In the genomic region with DNA sequence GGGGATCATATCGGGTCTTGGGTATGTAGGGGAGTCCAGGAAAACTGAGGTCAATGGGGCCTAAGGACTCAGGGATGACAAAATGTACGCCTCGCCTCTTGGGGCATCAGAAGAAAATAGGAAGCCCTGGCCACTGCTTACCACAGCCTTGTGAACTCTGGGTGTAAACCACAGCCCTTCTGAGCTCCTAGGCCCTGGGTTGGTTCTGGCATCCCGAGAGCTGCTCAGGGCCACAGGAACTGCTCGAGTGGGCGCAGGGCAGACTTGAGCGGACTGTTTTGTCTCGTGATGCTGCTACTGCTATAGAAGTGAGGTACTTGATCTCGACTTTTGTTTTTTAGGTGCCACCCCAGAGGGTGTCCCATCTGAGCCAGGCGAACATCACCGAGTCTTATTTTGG, we compare ENCODE assay signal across 23 mouse cellular contexts. TPM values are rescaled to one million over a fixed set of nuclear protein-coding genes. Genes with fewer than 3 reads are reported as not detected.
DNase-seq lines count a peak whose midpoint lies in the region; ATAC-seq and TF ChIP-seq lines count a peak whose summit lies in the region.
"Had no signal": no experiment of that assay in that cellular context is flagged by ENCODE, and none has a peak within 500 bp of the region (broad histone marks: within the 10 kb centered on the region; RNA-seq: fewer than 3 reads in every experiment).

No protein-coding gene starts in this region.

- H3K9ac ChIP-seq in liver, embryonic 12.5 days, result no peak overlapping the region
- H3K9ac ChIP-seq in liver, embryonic 11.5 days (ENCODE audit: low read depth, low read length), result no peak overlapping the region
- H3K9ac ChIP-seq in MEL (ENCODE audit: control insufficient read depth, low read depth, low read length, poor library complexity, severe bottlenecking), result no peak overlapping the region
- no peak overlapping the region for H3K9ac ChIP-seq in lung, postnatal 0 days (replicated peaks; ENCODE audit: low read depth)
- H3K9ac ChIP-seq: embryonic facial prominence, embryonic 13.5 days; forebrain, embryonic 13.5 days; forebrain, postnatal 0 days; heart, embryonic 15.5 days; hindbrain, embryonic 13.5 days had no signal

- TF ChIP-seq EP300 in MEL (IDR thresholded peaks at IDR 0.05; ENCODE audit: low read depth in 1 of 2, low read length in 2 of 2), result no peak
- TF ChIP-seq EP300 in lung, postnatal 0 days (IDR thresholded peaks at IDR 0.05), result no peak

- no peaks in the 10 kb centered on the region for H3K27me3 ChIP-seq in liver, embryonic 12.5 days (replicated peaks)
- no peaks in the 10 kb centered on the region for H3K27me3 ChIP-seq in liver, embryonic 11.5 days (replicated peaks; ENCODE audit: control insufficient read depth, insufficient read depth, low read length)
- no peaks in the 10 kb centered on the region for H3K27me3 ChIP-seq in MEL (ENCODE audit: control insufficient read depth in 1 of 2, insufficient read depth in 2 of 2, low read length in 2 of 2)
- no peaks in the 10 kb centered on the region for H3K27me3 ChIP-seq in lung, postnatal 0 days (replicated peaks; ENCODE audit: insufficient read depth, low read length)
- H3K27me3 ChIP-seq: embryonic facial prominence, embryonic 13.5 days; forebrain, embryonic 13.5 days; heart, embryonic 15.5 days; hindbrain, embryonic 13.5 days had no signal

- TF ChIP-seq POLR2A in MEL (IDR thresholded peaks at IDR 0.05; ENCODE audit: control insufficient read depth in 1 of 2, insufficient read depth in 1 of 2, low read depth in 1 of 2, low read length in 2 of 2, poor library complexity in 1 of 2), result no peak
- TF ChIP-seq POLR2A in cortical plate, adult 2 months (IDR thresholded peaks at IDR 0.05; ENCODE audit: extremely low read depth, insufficient read depth, low read length), result no peak

- H3K79me2 ChIP-seq in MEL (ENCODE audit: control insufficient read depth, insufficient read depth, low read length, poor library complexity), result no peaks in the 10 kb centered on the region

- peaks cover 10% of the 10 kb centered on the region for H3K4me1 ChIP-seq in liver, embryonic 12.5 days
- 0 out of 2 replicates have a peak, but pooled peaks cover 3% of the 10 kb centered on the region for H3K4me1 ChIP-seq in liver, embryonic 11.5 days (replicated peaks; ENCODE audit: control insufficient read depth, insufficient read depth, low read length)
- peaks cover 4 to 29% of the 10 kb centered on the region in 2 experiments; a peak in 3 of 4 replicates for H3K4me1 ChIP-seq in MEL (ENCODE audit: control insufficient read depth in 1 of 2, insufficient read depth in 2 of 2, low read length in 2 of 2)
- H3K4me1 ChIP-seq in cortical plate, adult 2 months (ENCODE audit: control insufficient read depth, insufficient read depth, low read length), result peaks cover 14% of the 10 kb centered on the region
- H3K4me1 ChIP-seq in lung, postnatal 0 days (ENCODE audit: insufficient read depth, low read depth, low read length), result peaks cover 11% of the 10 kb centered on the region; the same call in 1 of the 2 replicates

- TF ChIP-seq CTCF in MEL (IDR thresholded peaks at IDR 0.05 in 2 of 3, conservative IDR thresholded peaks at IDR 0.05 in 1 of 3; ENCODE audit: control insufficient read depth in 1 of 3, insufficient read depth in 1 of 3, low read depth in 2 of 3, low read length in 3 of 3, poor library complexity in 1 of 3, severe bottlenecking in 1 of 3), result no peak
- TF ChIP-seq CTCF in cortical plate, adult 2 months (IDR thresholded peaks at IDR 0.05; ENCODE audit: extremely low read depth, insufficient read depth, low read length), result no peak
- no peak for TF ChIP-seq CTCF in lung, postnatal 0 days (IDR thresholded peaks at IDR 0.05)

- 73% methylated on average over 11 of the region's 11 CpGs for WGBS in liver, embryonic 12.5 days (ENCODE audit: insufficient replicate concordance)
- 79% methylated on average over 11 of the region's 11 CpGs for WGBS in liver, embryonic 11.5 days
- WGBS in lung, postnatal 0 days, result 90% methylated on average over 11 of the region's 11 CpGs

- no peak overlapping the region for H3K4me3 ChIP-seq in liver, embryonic 12.5 days
- no peak overlapping the region for H3K4me3 ChIP-seq in liver, embryonic 11.5 days (ENCODE audit: low read depth, low read length)
- peak overlapping the region in 1 of 2 experiments; percentile 73; a peak in 1 of 4 replicates for H3K4me3 ChIP-seq in MEL (ENCODE audit: control insufficient read depth in 1 of 2, insufficient read depth in 1 of 2, low read depth in 2 of 2, low read length in 2 of 2)
- no peak overlapping the region for H3K4me3 ChIP-seq in cortical plate, adult 2 months (ENCODE audit: insufficient read depth, low read length)
- no peak overlapping the region for H3K4me3 ChIP-seq in lung, postnatal 0 days (ENCODE audit: low read depth, low read length)
- H3K4me3 ChIP-seq: embryonic facial prominence, embryonic 13.5 days; forebrain, embryonic 13.5 days; heart, embryonic 10.5 days; heart, embryonic 15.5 days; hindbrain, embryonic 13.5 days had no signal

- no peaks in the 10 kb centered on the region for H3K9me3 ChIP-seq in liver, embryonic 12.5 days (replicated peaks)
- H3K9me3 ChIP-seq in liver, embryonic 11.5 days (ENCODE audit: control insufficient read depth, low read length), result no peaks in the 10 kb centered on the region
- no peaks in the 10 kb centered on the region for H3K9me3 ChIP-seq in MEL (replicated peaks; ENCODE audit: insufficient read depth, low read length)
- no peaks in the 10 kb centered on the region for H3K9me3 ChIP-seq in lung, postnatal 0 days (ENCODE audit: low read length)
- H3K9me3 ChIP-seq: embryonic facial prominence, embryonic 13.5 days; forebrain, embryonic 13.5 days; heart, embryonic 10.5 days; heart, embryonic 15.5 days; hindbrain, embryonic 13.5 days had no signal

- DNase-seq in liver, embryonic 11.5 days (ENCODE audit: low spot score), result no peak
- peak; percentile 29 for DNase-seq in MEL (ENCODE audit: low read depth, low spot score)
- DNase-seq in B cell, adult 2 months, result no peak
- no peak for DNase-seq in lung, postnatal 0 days (ENCODE audit: low spot score)
- DNase-seq in thymus, postnatal 10 days (ENCODE audit: low spot score in 2 of 2), result no peak
- DNase-seq: adrenal gland, adult 8-10 months; adrenal gland, postnatal 36 days; cerebellum, adult 2 months; cerebellum, postnatal 10 days; forebrain, postnatal 0 days; gastrocnemius, postnatal 25 days; heart, adult 18-20 months; heart, postnatal 14 days had no signal

- no peaks in the 10 kb centered on the region for H3K36me3 ChIP-seq in liver, embryonic 12.5 days
- H3K36me3 ChIP-seq in liver, embryonic 11.5 days (ENCODE audit: control insufficient read depth, insufficient read depth, low read length), result no peaks in the 10 kb centered on the region
- H3K36me3 ChIP-seq in MEL (ENCODE audit: control insufficient read depth in 1 of 2, insufficient read depth in 2 of 2, low read length in 2 of 2), result peaks cover 0 to 20% of the 10 kb centered on the region in 2 experiments; a peak in 2 of 4 replicates
- H3K36me3 ChIP-seq in lung, postnatal 0 days (ENCODE audit: insufficient read depth, low read length), result no peaks in the 10 kb centered on the region
- H3K36me3 ChIP-seq: embryonic facial prominence, embryonic 13.5 days; heart, embryonic 10.5 days; heart, embryonic 15.5 days; hindbrain, embryonic 13.5 days had no signal

- no peak overlapping the region for H3K27ac ChIP-seq in liver, embryonic 12.5 days
- H3K27ac ChIP-seq in liver, embryonic 11.5 days (ENCODE audit: low read depth, low read length), result no peak overlapping the region
- H3K27ac ChIP-seq in MEL (ENCODE audit: control insufficient read depth, low read depth, low read length), result no peak overlapping the region
- H3K27ac ChIP-seq in cortical plate, adult 2 months (ENCODE audit: insufficient read depth, low read length), result peak overlapping the region; percentile 89
- H3K27ac ChIP-seq in lung, postnatal 0 days (ENCODE audit: low read length), result no peak overlapping the region
- H3K27ac ChIP-seq: forebrain, embryonic 13.5 days; heart, embryonic 15.5 days; hindbrain, embryonic 13.5 days; hindbrain, postnatal 0 days had no signal

- no peak for ATAC-seq in liver, embryonic 12.5 days
- ATAC-seq in liver, embryonic 11.5 days (replicated peaks; ENCODE audit: low FRiP score), result no peak
- peak; percentile 29; the same call in 1 of the 2 replicates for ATAC-seq in megakaryocyte progenitor cell, adult 5-6 weeks (replicated peaks; ENCODE audit: poor library complexity)
- ATAC-seq in lung, postnatal 0 days, result no peak
- ATAC-seq: forebrain, embryonic 13.5 days; forebrain, postnatal 0 days; hindbrain, postnatal 0 days had no signal

- peak overlapping the region; percentile 43 for H3K4me2 ChIP-seq in liver, embryonic 12.5 days
- no peak overlapping the region for H3K4me2 ChIP-seq in liver, embryonic 11.5 days
- H3K4me2 ChIP-seq in lung, postnatal 0 days (replicated peaks; ENCODE audit: low read depth, low read length), result no peak overlapping the region
- H3K4me2 ChIP-seq: forebrain, embryonic 13.5 days; hindbrain, embryonic 13.5 days had no signal

- TF ChIP-seq RAD21 in MEL (IDR thresholded peaks at IDR 0.05; ENCODE audit: low read depth, low read length), result no peak

TF ChIP-seq in MEL, 35 proteins besides CTCF, POLR2A, EP300 and RAD21:
- TF ChIP-seq UBTF (IDR thresholded peaks at IDR 0.05; ENCODE audit: borderline replicate concordance, insufficient read depth, low read depth, low read length), result no peak
- no peak for TF ChIP-seq MAZ (IDR thresholded peaks at IDR 0.05; ENCODE audit: low read depth, low read length)
- TF ChIP-seq SMC3 (IDR thresholded peaks at IDR 0.05; ENCODE audit: low read depth, low read length), result no peak
- TF ChIP-seq TCF12 (IDR thresholded peaks at IDR 0.05; ENCODE audit: low read depth, low read length), result no peak
- no peak for TF ChIP-seq ETS1 (IDR thresholded peaks at IDR 0.05; ENCODE audit: low read depth, low read length)
- no peak for TF ChIP-seq POLR2AphosphoS5 (IDR thresholded peaks at IDR 0.05; ENCODE audit: borderline replicate concordance, low read depth, low read length)

RNA-seq across cellular contexts. Expression of a gene that starts 17.6 kb away (rescaled TPM):
- 0.29 and 0.50 TPM in 2 replicates for polyA plus RNA-seq in liver, embryonic 12.5 days (2016; fragmentation: Nextera tagmentation; extraction: Ambion mirVana)
- 0.66 and 0.70 TPM in 2 replicates for polyA plus RNA-seq in liver, embryonic 11.5 days (2014; fragmentation: Nextera tagmentation; extraction: Ambion mirVana)
- 0.12 and 0.29 TPM in 2 replicates for total RNA-seq in MEL (2012; rRNA removed)
- not detected for polyA plus RNA-seq in MEL (2012; ENCODE audit: insufficient read depth in 1 of 2, insufficient read length in 2 of 2, low read depth in 1 of 2, low replicate concordance in 2 of 2, missing spikeins in 1 of 2)
- polyA plus RNA-seq in cortical plate, adult 2 months (2012; rRNA removed), result 0.13 and 0.23 TPM in 2 replicates
- 0.02 TPM in 1 of 2 replicates, not detected in the other for total RNA-seq in megakaryocyte progenitor cell, adult 5-6 weeks (2015)
- not detected in 2 replicates for total RNA-seq in megakaryocyte progenitor cell, adult 5-6 weeks (2017)
- polyA plus RNA-seq in lung, postnatal 0 days (2015; fragmentation: Nextera tagmentation; extraction: Ambion mirVana), result 0.07 and 0.12 TPM in 2 replicates
- total RNA-seq: adrenal gland, postnatal 36 days; heart, postnatal 14 days; hematopoietic stem cell, adult 5-6 weeks; hindbrain, postnatal 0 days had no signal
